Mouse (Mus musculus) liver, postnatal 0 days (tissue): Measurements from ENCODE around the gene Pax7.

Experiments
- CTCF ChIP-seq: sonication (generic); IDR thresholded peaks from 2 replicates; pipeline ENCODE4 v1.5.1; 2016; ENCODE audit warnings: antibody characterized with exemption, low read depth
- EP300 ChIP-seq: IDR thresholded peaks from 2 replicates; pipeline ENCODE4 v1.6.1; 2016; ENCODE audit warnings: antibody characterized with exemption, low read depth, mild to moderate bottlenecking

DNA sequence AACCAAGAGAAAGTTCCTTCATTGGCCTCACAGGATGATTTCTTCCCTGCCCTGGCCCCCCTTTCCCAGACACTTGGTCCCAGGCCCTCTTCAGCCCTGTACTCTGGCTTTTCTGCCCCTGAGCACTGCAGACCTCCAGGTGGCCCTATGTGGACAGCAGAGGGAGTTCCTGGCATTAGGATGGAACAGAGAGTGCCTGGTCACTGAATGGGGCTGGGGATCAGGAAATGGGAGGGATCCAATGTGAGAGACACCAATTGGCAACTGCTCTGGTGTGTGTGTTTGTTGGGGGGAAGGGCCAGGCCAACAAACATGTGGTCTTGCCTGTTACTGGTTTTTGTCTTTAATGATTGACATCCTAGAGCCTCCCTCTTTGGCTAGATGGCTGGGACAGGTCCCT lies 48.5 kb upstream of the Pax7 start:
- no peak for TF ChIP-seq CTCF
- TF ChIP-seq EP300 = no peak
